Mouse (Mus musculus): ENCODE measurements at regions not wholly inside any gene's neighbourhood (a gene's known extent, or its start where the extent isn't known, plus 50 kb on each side); places are given as distances from the start of the nearest gene placed in this dataset.

DNA sequence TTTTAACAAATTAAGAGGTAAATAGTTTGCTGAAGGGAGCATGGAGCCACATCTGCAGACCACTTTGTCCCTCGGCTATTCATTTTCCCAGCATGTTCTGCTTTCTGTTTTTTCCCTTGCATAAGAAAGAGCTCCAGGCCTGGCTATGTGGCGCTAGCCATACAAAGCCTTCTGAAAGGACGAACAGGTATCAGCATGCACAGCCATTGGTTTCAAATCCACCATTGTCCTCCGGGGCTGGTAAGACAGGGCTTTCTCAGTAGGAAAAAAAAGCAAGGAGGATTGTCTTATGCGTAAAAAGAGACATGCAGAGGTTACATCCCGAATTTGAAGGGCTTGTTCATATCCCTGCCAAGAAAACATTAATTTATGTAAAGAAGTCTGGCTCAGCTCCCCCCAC lies 464.8 kb upstream of the Mki67 start:
- ATAC-seq (no peak), DNase-seq (ENCODE audit: low spot score) (peak; percentile 18)
- no peak for TF ChIP-seq CTCF (IDR thresholded peaks at IDR 0.05; ENCODE audit: low read depth)
- Histone ChIP-seq H3K4me1 (ENCODE audit: insufficient read depth, low read length) (no peaks in the 10 kb centered on the region), H3K36me3 (ENCODE audit: insufficient read depth, low read length) (no peaks in the 10 kb centered on the region), H3K4me2 (ENCODE audit: low read depth, low read length) (peak overlapping the region; percentile 18; the same call in 1 of the 2 replicates), H3K9me3 (ENCODE audit: low read length) (no peaks in the 10 kb centered on the region), H3K4me3 (ENCODE audit: low read length) (no peak overlapping the region), H3K9ac (replicated peaks; ENCODE audit: low read length) (0 out of 2 replicates have a peak overlapping the region, but pooled peaks have one; percentile 13), H3K27me3 (ENCODE audit: insufficient read depth, low read length) (no peaks in the 10 kb centered on the region), H3K27ac (no peak overlapping the region)
- WGBS = 33% methylated on average over 6 of the region's 6 CpGs

GRCm38 (mm10) chr7:136182101-136182500 lies 465.9 kb upstream of the Mki67 start:
- no peak for TF ChIP-seq CTCF (IDR thresholded peaks at IDR 0.05; ENCODE audit: low read depth)
- no peak overlapping the region for H3K4me2 ChIP-seq (ENCODE audit: low read depth, low read length)
- no peaks in the 10 kb centered on the region for H3K9me3 ChIP-seq (ENCODE audit: low read length)
- H3K4me1 ChIP-seq (ENCODE audit: insufficient read depth, low read length) = no peaks in the 10 kb centered on the region
- H3K27ac ChIP-seq = no peak overlapping the region
- WGBS = 45% methylated on average over 5 of the region's 5 CpGs
- H3K9ac ChIP-seq (replicated peaks; ENCODE audit: low read length) = no peak overlapping the region
- no peak for DNase-seq (ENCODE audit: low spot score)
- ATAC-seq = no peak
- H3K36me3 ChIP-seq (ENCODE audit: insufficient read depth, low read length) = no peaks in the 10 kb centered on the region
- H3K4me3 ChIP-seq (ENCODE audit: low read length) = no peak overlapping the region
- no peaks in the 10 kb centered on the region for H3K27me3 ChIP-seq (ENCODE audit: insufficient read depth, low read length)

DNA sequence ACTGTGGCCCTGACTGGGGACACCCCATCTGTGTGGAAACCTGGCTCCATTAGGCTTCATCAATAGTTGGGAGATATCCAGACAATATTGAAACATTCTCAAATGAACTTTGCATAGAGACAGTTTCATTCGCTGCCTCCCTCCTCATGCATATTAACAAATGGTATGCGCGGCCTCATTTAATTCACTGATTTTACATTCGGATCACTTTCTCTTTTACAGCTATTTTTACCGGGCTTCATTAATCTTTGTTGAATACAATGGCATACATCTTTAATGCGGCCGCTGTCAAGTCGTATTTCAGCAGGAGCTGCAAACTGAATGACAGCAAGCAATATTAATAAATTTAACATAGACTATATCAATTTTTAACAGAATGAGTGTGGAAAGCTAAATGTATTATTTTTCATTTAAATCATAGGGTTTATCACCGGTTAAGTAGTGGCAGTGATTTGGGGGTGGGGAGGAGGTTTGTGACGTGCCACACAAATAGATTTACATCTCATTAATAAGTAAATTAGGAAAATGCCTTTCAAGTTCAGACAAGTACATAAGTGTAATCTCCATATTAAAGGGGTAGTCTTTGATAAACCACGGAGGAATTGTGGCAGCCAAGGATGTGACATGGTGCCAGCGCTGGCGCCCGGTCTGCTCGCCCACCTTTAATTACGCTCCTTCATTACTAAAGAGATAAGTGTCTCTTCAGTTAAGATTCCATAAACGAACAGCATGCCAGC lies 480.4 kb upstream of the Mki67 start:
- no peak overlapping the region for H3K27ac ChIP-seq

DNA sequence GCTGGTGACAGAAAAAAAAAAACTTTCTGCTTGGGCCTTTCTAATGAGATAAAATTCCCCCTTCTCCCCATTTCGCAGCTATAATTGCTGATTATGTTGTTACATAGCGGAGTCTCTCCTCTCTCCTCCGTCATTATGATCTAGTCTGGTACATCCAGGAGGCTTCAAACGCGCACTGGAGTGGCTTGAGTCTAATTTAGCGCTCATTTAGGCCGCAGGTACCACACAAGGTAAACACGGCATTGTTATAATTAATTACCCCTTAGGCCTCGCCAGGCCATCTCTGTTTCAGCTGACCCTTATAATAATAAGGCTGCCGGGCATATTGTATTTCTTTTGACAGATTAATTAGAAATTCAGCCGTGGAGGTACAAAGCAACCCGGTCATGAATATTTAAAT lies 492.7 kb upstream of the Mki67 start:
- DNase-seq (ENCODE audit: low spot score) = no peak
- H3K27ac ChIP-seq = no peak overlapping the region
- H3K4me2 ChIP-seq (ENCODE audit: low read depth, low read length) = no peak overlapping the region
- no peak for ATAC-seq
- no peak overlapping the region for H3K9ac ChIP-seq (replicated peaks; ENCODE audit: low read length)
- WGBS = 54% methylated on average over 12 of the region's 12 CpGs
- H3K9me3 ChIP-seq (ENCODE audit: low read length) = no peaks in the 10 kb centered on the region
- TF ChIP-seq CTCF (IDR thresholded peaks at IDR 0.05; ENCODE audit: low read depth) = no peak
- no peaks in the 10 kb centered on the region for H3K36me3 ChIP-seq (ENCODE audit: insufficient read depth, low read length)
- H3K4me3 ChIP-seq (ENCODE audit: low read length) = no peak overlapping the region
- H3K4me1 ChIP-seq (ENCODE audit: insufficient read depth, low read length) = peaks cover 8% of the 10 kb centered on the region; the same call in 1 of the 2 replicates
- H3K27me3 ChIP-seq (ENCODE audit: insufficient read depth, low read length) = no peaks in the 10 kb centered on the region

More for the DNA sequence above, 480.4 kb upstream of the Mki67 start:
- no peaks in the 10 kb centered on the region for H3K27me3 ChIP-seq (ENCODE audit: insufficient read depth, low read length)
- DNase-seq (ENCODE audit: low spot score) = no peak
- H3K4me1 ChIP-seq (ENCODE audit: insufficient read depth, low read length) = no peaks in the 10 kb centered on the region
- H3K9ac ChIP-seq (replicated peaks; ENCODE audit: low read length) = no peak overlapping the region; the same call in 1 of the 2 replicates
- 34% methylated on average over 17 of the region's 17 CpGs for WGBS
- ATAC-seq = no peak
- no peaks in the 10 kb centered on the region for H3K9me3 ChIP-seq (ENCODE audit: low read length)
- peak overlapping the region; percentile 29 for H3K4me2 ChIP-seq (ENCODE audit: low read depth, low read length)
- TF ChIP-seq CTCF (IDR thresholded peaks at IDR 0.05; ENCODE audit: low read depth) = no peak
- 0 out of 2 replicates have a peak overlapping the region, but pooled peaks have one; percentile 3 for H3K4me3 ChIP-seq (ENCODE audit: low read length)
- no peaks in the 10 kb centered on the region for H3K36me3 ChIP-seq (ENCODE audit: insufficient read depth, low read length)

DNA sequence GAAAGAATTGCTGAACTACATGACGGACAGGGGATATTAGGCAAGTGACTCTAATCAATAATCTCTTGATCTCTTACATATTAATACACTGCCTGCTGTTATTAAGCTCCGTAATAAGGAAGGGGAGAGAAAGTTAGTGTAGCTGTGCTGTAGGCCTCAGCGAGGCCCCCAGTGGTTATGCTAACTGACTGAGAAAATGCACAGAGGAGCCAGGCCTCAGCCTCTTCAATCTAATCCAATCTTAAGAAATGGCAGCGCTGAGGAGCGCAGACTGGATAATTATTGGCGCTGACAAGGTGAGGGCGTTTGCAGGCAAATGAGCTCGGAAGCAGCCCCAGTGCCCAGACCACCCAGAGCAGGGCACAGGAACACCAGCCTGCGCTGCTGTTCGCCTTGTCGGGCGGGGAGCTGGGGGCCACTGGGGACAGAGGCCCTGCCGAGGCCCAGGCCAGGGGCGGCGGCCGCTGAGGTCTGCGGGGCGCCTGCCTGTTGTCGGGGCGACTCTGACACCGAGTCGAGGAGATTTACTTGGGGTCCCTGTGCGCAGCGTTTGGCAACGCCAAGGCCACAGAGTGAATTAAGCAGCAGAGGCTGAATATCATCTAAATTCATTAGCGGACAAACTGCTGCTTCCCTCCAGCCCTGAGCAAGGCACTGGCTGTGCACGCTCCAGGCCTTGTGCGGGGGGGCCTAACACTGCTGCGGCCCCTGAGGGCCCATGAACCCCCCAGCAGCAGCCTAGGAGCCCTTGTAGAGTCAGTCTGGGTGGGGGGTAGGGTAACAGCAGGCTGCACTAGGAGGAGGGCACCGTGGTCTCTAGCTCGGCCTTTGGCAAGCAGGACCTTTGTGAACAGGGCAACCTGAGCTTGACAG lies 493.4 kb upstream of the Mki67 start:
- Histone ChIP-seq H3K27ac (peak overlapping the region; percentile 48), H3K4me2 (ENCODE audit: low read depth, low read length) (peak overlapping the region; percentile 47), H3K9me3 (ENCODE audit: low read length) (no peaks in the 10 kb centered on the region), H3K36me3 (ENCODE audit: insufficient read depth, low read length) (no peaks in the 10 kb centered on the region), H3K4me1 (ENCODE audit: insufficient read depth, low read length) (peaks cover 8% of the 10 kb centered on the region; the same call in 1 of the 2 replicates), H3K27me3 (ENCODE audit: insufficient read depth, low read length) (no peaks in the 10 kb centered on the region), H3K9ac (replicated peaks; ENCODE audit: low read length) (peak overlapping the region; percentile 35), H3K4me3 (ENCODE audit: low read length) (no peak overlapping the region)
- peak; percentile 49 for DNase-seq (ENCODE audit: low spot score)
- no peak for TF ChIP-seq CTCF (IDR thresholded peaks at IDR 0.05; ENCODE audit: low read depth)
- WGBS = 13% methylated on average over 31 of the region's 31 CpGs
- 0 out of 2 replicates have a peak, but pooled peaks have one; percentile 61 for ATAC-seq

- Histone ChIP-seq H3K4me2 (ENCODE audit: low read depth, low read length) (no peak overlapping the region), H3K27ac (no peak overlapping the region), H3K4me3 (ENCODE audit: low read length) (no peak overlapping the region), H3K27me3 (ENCODE audit: insufficient read depth, low read length) (no peaks in the 10 kb centered on the region), H3K4me1 (ENCODE audit: insufficient read depth, low read length) (peaks cover 8% of the 10 kb centered on the region; the same call in 1 of the 2 replicates), H3K9me3 (ENCODE audit: low read length) (no peaks in the 10 kb centered on the region), H3K36me3 (ENCODE audit: insufficient read depth, low read length) (no peaks in the 10 kb centered on the region), H3K9ac (replicated peaks; ENCODE audit: low read length) (no peak overlapping the region)
- no peak for ATAC-seq
- 45% methylated on average over 8 of the region's 8 CpGs for WGBS
- peak; percentile 51 for DNase-seq (ENCODE audit: low spot score)
- TF ChIP-seq CTCF (IDR thresholded peaks at IDR 0.05; ENCODE audit: low read depth) = no peak
Observed at GRCm38 (mm10) chr7:136212492-136212891, 496.3 kb upstream of the Mki67 start.

All from hindbrain, postnatal 0 days (tissue).